Mouse (Mus musculus) B cell, adult 62 days (primary cell): Measurements from ENCODE around the gene Galns. TPM values are rescaled to one million over a fixed set of nuclear protein-coding genes. Genes with fewer than 3 reads are reported as not detected.

Source experiments
- total RNA-seq: library from RNA; stranded (reverse); gene quantifications from 4 replicates; pipeline ENCODE4 v1.2.4, GENCODE M21; 2023

Gene Galns
- total RNA-seq: 25.2 to 31.3 TPM (median 29.0 TPM) in 4 replicates

DNA sequence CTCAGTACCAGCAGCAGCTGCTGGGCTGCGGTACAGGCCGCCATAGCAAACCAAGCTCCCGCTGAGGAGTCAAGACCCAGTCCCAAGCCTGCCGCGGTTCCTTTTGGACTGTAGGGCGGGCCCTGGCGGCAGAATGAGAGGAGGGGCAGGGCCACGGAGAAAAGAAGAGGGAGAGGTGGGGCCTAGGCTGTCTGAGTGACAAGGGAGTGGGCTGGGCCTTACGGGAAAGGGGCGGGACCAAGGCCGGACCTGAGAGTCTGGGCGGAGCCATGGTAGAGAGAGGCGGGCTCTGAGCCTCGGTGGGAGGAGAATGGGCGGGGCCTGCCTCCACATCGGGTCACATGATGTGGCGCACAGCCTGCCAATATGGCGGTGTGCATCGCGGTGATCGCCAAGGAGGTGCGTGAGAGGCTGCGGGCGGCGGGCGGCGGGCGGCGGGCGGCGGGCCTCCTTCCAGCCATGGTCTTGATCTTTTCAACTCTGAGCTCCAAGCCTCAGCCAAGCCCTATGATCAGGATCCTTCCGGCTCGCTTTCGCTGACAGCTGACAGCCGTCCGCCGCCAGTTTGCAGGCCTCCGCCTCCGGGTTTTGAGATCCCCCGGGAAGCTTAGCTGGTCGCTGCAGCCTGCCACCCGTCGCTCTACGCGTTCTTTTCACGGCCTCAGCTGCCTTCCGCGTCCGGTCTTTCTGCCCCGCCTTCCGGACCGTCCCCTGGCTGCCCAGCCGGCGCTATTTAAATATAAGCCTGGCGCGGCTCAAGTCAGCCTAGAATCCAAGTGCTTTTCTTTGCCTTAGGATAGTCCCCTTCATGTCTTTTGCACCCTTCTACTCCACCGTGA is at the start of gene Galns, which contains the start of gene Trappc2l:
Gene Galns, minus strand, starts transcription at position 169 of the 839 bp plus-strand sequence.
Gene Trappc2l, plus strand, starts transcription at position 346 of the 839 bp plus-strand sequence.

DNA sequence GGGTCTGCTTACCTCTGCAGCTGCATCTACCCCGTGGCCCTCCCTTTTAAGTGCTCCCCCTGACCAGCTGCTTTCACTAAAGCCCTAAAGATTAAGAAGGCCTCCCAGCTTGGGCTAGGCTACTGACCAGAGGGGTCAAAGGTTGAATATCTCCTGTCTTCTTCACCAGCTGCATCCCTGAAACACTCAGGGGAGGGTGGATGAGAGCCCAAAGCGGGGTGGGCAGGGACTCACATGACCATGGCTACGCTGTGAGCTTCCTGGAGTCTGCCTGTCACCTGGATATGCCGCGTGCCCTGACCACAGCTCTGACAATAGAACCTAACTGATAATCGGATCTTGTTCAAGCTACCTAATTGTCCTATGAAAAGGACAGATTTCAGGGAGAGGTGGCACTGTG is 11.5 kb upstream of the Galns start, which contains the start of gene Pabpn1l:
Gene Pabpn1l, minus strand, starts transcription at position 13 of the 400 bp plus-strand sequence.

DNA sequence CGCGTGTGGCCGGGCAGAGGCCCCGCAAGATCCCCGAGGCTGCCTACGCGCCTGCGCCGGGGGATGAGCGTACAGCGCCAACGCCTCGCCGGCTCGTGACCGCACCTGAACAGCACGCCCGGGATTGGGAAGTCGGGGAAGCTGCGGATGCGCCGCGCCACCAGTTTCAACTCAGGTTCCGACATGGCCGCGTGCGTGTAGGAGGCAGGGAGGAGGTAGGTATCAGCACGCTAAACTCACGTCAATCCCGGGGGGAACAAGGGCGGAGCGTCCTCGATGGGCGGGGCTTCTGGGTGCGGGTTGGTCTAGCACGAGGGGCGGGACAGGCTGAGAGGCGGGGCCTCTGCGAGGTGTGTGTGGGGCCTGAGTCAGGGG is 34.6 kb downstream of the Galns start, which contains the start of gene Aprt:
Gene Aprt, minus strand, starts transcription at position 262 of the 375 bp plus-strand sequence.

DNA sequence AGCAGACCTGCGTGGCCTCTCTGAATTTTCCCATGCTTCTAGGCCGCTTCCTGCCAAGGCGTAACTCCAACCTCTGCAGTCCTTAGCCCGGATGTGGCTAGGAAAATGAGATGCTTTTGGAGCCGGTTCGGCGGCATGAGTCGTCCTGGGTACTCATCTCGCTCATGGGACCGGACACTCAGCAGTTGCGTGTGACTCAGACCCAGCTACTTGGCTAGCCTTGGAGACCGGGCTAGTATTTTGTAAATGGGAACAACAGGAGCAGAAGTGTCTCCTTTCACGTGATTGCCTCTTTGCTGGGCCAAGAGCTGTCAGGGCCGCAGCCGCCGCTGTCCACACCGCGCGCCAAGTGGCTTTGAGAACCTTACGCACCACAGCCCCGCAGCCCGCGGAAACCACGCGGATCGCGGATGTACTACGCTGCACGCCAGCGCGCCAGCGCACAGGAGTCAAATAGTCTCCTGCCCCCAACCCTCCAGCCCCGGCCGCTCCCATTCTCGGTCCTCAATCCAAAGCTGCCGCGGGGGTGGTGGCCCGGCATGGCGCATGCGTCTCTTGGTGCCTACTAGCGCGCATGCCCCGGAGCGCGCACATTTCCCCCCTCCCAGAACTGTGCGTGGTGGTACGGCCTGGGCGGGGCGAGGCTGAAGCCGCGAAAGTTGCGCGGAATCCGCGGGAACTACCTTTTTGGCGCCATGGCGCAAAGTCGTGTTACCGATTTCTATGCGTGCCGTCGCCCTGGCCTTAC is 43.7 kb downstream of the Galns start, which contains the start of gene Cdt1:
Gene Cdt1, plus strand, starts transcription at position 655 of the 748 bp plus-strand sequence.

DNA sequence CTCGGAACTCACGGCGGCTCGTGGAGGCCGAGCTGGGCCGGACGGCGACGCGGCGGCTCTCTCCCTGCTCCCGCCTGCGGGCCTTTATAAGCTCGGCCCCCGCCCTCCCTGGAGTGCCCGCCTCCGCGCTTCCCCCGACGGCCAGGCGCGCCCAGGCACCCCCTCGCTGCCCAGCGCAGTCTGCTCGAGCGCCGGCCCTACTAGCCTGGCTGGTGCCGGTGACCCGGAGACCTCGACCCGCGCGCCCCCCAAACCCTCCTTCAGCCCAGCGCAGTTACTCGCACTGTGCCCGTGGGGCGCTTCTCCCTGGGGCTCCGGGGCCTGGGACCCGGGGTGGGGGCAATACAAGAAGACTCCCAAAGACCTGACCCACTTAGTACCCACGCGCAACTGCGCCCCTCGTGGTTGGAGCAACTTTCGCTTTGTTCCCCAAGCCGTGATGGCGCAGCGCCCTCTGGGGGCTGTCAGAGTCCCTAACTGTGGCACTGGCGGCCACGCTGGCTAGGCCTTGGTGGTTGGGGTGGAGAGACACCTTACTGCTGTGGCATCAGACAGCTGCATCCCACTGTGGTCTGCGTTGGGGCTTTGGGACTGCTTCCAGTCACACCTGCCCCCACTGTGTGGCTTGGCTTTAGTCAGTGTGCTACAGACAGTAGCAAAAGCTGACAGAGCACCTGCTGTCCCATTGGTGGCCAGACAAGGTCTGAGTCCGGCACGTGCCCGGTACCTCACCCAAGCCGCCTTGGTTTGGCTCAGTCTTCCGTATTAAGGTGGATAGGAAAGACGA is 59.8 kb downstream of the Galns start, which contains the start of gene Piezo1:
Gene Piezo1, minus strand, starts transcription at position 65 of the 787 bp plus-strand sequence.

Other genes starting within 250 kb of the Galns start
- gene Zc3h18, start 234.9 kb downstream of the Galns start, total RNA-seq: 104 to 112 TPM (median 110 TPM) in 4 replicates
- gene Il17c, start 189.4 kb downstream of the Galns start, total RNA-seq: 1.2 to 2.1 TPM (median 1.9 TPM) in 3 of 4 replicates, not detected in the other
- gene Cyba, start 178.5 kb downstream of the Galns start, total RNA-seq: 304 to 323 TPM (median 311 TPM) in 4 replicates
- 5.4 to 7.5 TPM (median 6.5 TPM) in 4 replicates for gene Mvd, start 168.0 kb downstream of the Galns start, total RNA-seq
- gene Snai3, start 150.7 kb downstream of the Galns start, total RNA-seq: 3.0 to 5.5 TPM (median 3.5 TPM) in 4 replicates
- gene Rnf166, start 135.4 kb downstream of the Galns start, total RNA-seq: 34.1 to 39.4 TPM (median 36.4 TPM) in 4 replicates
- gene Ctu2, start 135.3 kb downstream of the Galns start, total RNA-seq: 60.9 to 70.8 TPM (median 67.0 TPM) in 4 replicates
- 50.5 to 59.6 TPM (median 55.8 TPM) in 4 replicates for gene Piezo1, start 60.1 kb downstream of the Galns start, total RNA-seq
- 161 to 179 TPM (median 171 TPM) in 4 replicates for gene Cdt1, start 43.4 kb downstream of the Galns start, total RNA-seq
- gene Aprt, start 34.6 kb downstream of the Galns start, total RNA-seq: 69.4 to 88.1 TPM (median 84.2 TPM) in 4 replicates
- 48.6 to 53.8 TPM (median 53.0 TPM) in 4 replicates for gene Trappc2l, start 177 bp upstream of the Galns start, total RNA-seq
- 0.51 to 0.89 TPM in 2 of 4 replicates, not detected in the others for gene Pabpn1l, start 11.3 kb upstream of the Galns start, total RNA-seq
- gene Cbfa2t3, start 87.6 kb upstream of the Galns start, total RNA-seq: 56.0 to 76.0 TPM (median 63.1 TPM) in 4 replicates
- 16.9 to 18.9 TPM (median 17.8 TPM) in 4 replicates for gene Acsf3, start 164.0 kb upstream of the Galns start, total RNA-seq
- gene Cdh15, start 236.5 kb upstream of the Galns start, total RNA-seq: not detected in 4 replicates